Mouse (Mus musculus) CD4-positive, CD25-positive, alpha-beta regulatory T cell (primary cell): Measurements from ENCODE around the gene B3gnt2. TPM values are rescaled to one million over a fixed set of nuclear protein-coding genes. Genes with fewer than 3 reads are reported as not detected.

Source experiments
- polyA plus RNA-seq: library from polyadenylated mRNA; unstranded; fragments of 100-300 nt; shearing (Covaris generic); gene quantifications from one replicate; pipeline ENCODE4 v1.2.1, GENCODE M21; 2017

Gene B3gnt2
- 43.6 TPM for polyA plus RNA-seq

DNA sequence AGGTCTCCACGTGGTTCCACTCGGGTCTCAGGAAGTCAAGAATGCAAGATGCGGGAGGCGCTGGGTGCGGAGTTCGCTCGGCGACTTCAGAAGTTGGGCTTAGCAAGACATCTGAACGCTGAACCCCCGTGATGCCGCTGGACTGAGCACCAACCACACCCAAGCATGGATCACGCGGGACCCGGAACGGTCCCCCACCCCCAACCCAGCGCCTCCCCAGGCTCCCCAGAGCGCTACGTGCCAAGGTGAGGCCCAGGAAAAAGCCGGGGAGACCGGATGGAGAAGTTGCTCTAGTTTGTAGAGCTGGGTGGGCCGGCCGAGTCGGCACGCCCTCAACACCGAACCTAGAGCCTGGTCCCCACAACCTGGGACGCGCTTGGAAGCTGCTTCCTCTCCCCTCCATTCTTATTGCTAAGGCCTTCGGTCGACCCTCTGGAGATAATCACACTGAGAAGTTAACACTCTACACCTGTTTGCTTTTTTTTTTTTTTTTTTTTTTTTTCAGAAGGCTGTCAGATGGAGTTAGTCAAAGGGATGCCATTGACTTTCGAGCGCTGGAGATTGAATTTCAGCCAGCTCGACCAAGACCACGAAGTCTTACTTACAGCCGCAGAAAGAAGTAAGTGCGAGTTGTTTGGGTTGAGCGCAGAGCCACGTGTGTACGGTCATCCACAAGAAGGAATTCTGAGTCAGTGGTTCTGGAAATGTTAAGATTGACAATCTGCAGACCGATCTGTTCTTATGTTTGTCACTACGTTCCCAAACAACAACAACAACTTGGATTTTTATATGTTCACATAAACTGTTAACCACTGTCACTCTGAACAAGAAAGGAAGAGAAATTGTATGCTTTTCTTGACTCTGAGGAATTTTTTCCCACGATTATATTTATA, at the start of gene B3gnt2:
TSS of gene B3gnt2 (minus strand) at position 627 of the 893 bp plus-strand sequence.

Other genes with a start within 250 kb of the B3gnt2 start
- 1.9 TPM for gene Zrsr1, start 111.0 kb upstream of the B3gnt2 start, polyA plus RNA-seq
- 108 TPM for gene Gm28048, start 121.1 kb upstream of the B3gnt2 start, polyA plus RNA-seq
- gene Commd1, start 121.4 kb upstream of the B3gnt2 start, polyA plus RNA-seq, result 72.0 TPM
- 221 TPM for gene Cct4, start 129.6 kb upstream of the B3gnt2 start, polyA plus RNA-seq
- gene Fam161a, start 146.6 kb upstream of the B3gnt2 start, polyA plus RNA-seq, result 2.6 TPM